Mouse (Mus musculus) splenic B cell, adult 2 months (primary cell): ENCODE measurements around the gene Fanci.

Source experiments
- DNase-seq: peaks from one replicate; pipeline ENCODE4 v3.0.0-alpha.2; 2011; ENCODE audit warnings: low read depth, low spot score
- H3K27me3 ChIP-seq: 2 replicates; pipeline ENCODE4 v1.6.1; 2012; ENCODE audit warnings: mild to moderate bottlenecking, low read length, moderate library complexity, mixed read lengths; ENCODE audit not compliant: control insufficient read depth, poor library complexity, insufficient read depth, severe bottlenecking
- H3K36me3 ChIP-seq: 2 replicates; pipeline ENCODE4 v1.6.1; 2012; ENCODE audit warnings: mild to moderate bottlenecking, low read length, moderate library complexity, mixed read lengths; ENCODE audit not compliant: control insufficient read depth, poor library complexity, insufficient read depth, severe bottlenecking

The Fanci gene

GRCm38 (mm10) chr7:79465461-79466044 is 73.8 kb downstream of the Fanci start:
- Histone ChIP-seq H3K27me3 (no peaks in the 10 kb centered on the region), H3K36me3 (peaks cover 1% of the 10 kb centered on the region)
- peak; percentile 61 for DNase-seq

GRCm38 (mm10) chr7:79466053-79466901 is 74.5 kb downstream of the Fanci start, which contains the start of gene Polg:
Polg (minus strand) TSS chr7:79466362.
- DNase-seq = peak; percentile 99
- Histone ChIP-seq H3K36me3 (peaks cover 1% of the 10 kb centered on the region; the same call in 1 of the 2 replicates), H3K27me3 (no peaks in the 10 kb centered on the region)

DNA sequence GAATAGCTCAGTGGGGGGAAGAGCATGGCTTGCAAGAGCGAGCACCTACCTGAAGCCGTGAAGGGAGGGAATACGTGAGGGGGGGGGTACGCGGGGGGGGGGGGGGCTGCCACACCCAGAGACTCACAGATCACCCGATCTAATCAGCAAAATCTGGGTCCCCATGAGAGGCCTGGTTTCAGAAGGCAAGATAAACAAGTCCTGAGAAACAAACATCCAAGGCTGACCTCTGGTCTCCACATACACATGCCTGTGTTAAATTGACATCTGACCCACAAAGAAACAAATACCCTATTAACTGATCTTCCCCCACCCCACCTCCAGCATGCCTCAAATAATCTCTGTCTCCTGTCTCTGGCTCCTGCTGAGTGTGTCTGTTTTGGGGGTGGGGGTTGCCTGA is 76.2 kb downstream of the Fanci start:
- DNase-seq = no peak
- Histone ChIP-seq H3K36me3 (peaks cover 1% of the 10 kb centered on the region; the same call in 1 of the 2 replicates), H3K27me3 (no peaks in the 10 kb centered on the region)

- no peaks in the 10 kb centered on the region; the same call in 1 of the 2 replicates for H3K36me3 ChIP-seq
- H3K27me3 ChIP-seq = no peaks in the 10 kb centered on the region
- no peak for DNase-seq
Observed at GRCm38 (mm10) chr7:79468994-79469393, 77.3 kb downstream of the Fanci start.

- no peak for DNase-seq
- Histone ChIP-seq H3K27me3 (no peaks in the 10 kb centered on the region), H3K36me3 (no peaks in the 10 kb centered on the region)
Observed at GRCm38 (mm10) chr7:79469766-79470165, 78.0 kb downstream of the Fanci start.

GRCm38 (mm10) chr7:79470718-79471117 is 79.0 kb downstream of the Fanci start:
- no peak for DNase-seq
- H3K27me3 ChIP-seq = no peaks in the 10 kb centered on the region

GRCm38 (mm10) chr7:79471436-79471835 is 79.7 kb downstream of the Fanci start:
- Histone ChIP-seq H3K36me3 (no peaks in the 10 kb centered on the region), H3K27me3 (no peaks in the 10 kb centered on the region)
- DNase-seq = peak; percentile 31

More at GRCm38 (mm10) chr7:79470718-79471117, 79.0 kb downstream of the Fanci start:
- no peaks in the 10 kb centered on the region for H3K36me3 ChIP-seq

GRCm38 (mm10) chr7:79472792-79473191 is 81.1 kb downstream of the Fanci start:
- H3K27me3 ChIP-seq = no peaks in the 10 kb centered on the region
- H3K36me3 ChIP-seq = no peaks in the 10 kb centered on the region
- DNase-seq = peak; percentile 45

- DNase-seq = no peak
- no peaks in the 10 kb centered on the region for H3K27me3 ChIP-seq
- no peaks in the 10 kb centered on the region for H3K36me3 ChIP-seq
Observed at GRCm38 (mm10) chr7:79473496-79474194, 81.9 kb downstream of the Fanci start.

- peak; percentile 30 for DNase-seq
- no peaks in the 10 kb centered on the region for H3K27me3 ChIP-seq
- H3K36me3 ChIP-seq = no peaks in the 10 kb centered on the region
Observed at GRCm38 (mm10) chr7:79474831-79475399, 83.2 kb downstream of the Fanci start.

DNA sequence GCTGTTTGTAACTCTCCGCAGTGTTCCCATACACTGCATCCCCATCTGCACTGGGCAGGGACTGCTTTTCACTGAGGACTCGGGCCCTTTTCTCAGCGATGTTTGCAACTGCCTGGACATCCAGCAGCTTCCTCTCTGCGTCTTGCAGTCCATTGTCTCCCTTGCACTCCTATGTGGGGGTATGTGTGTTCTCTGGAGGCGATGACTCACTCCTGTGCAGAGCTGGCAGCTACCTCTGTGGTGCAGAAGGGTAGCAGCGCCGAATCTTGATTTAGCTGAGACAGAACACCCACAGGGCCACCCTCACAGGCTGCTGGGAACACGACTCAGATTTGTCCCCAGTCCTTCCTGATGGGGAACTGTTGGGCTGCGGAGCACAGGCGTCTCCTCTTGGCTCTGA is 94.8 kb downstream of the Fanci start:
- Histone ChIP-seq H3K36me3 (no peaks in the 10 kb centered on the region), H3K27me3 (no peaks in the 10 kb centered on the region)
- no peak for DNase-seq

GRCm38 (mm10) chr7:79493915-79494314 is 102.2 kb downstream of the Fanci start:
- DNase-seq = peak; percentile 61
- Histone ChIP-seq H3K27me3 (peaks cover 2% of the 10 kb centered on the region; the same call in 1 of the 2 replicates), H3K36me3 (no peaks in the 10 kb centered on the region)

- DNase-seq = peak; percentile 85
- H3K36me3 ChIP-seq = no peaks in the 10 kb centered on the region
- peaks cover 4% of the 10 kb centered on the region; the same call in 1 of the 2 replicates for H3K27me3 ChIP-seq
Observed at GRCm38 (mm10) chr7:79495988-79496815, 104.5 kb downstream of the Fanci start.

GRCm38 (mm10) chr7:79496816-79497328 is 105.1 kb downstream of the Fanci start:
- Histone ChIP-seq H3K27me3 (peaks cover 4% of the 10 kb centered on the region; the same call in 1 of the 2 replicates), H3K36me3 (no peaks in the 10 kb centered on the region)
- no peak for DNase-seq
